Mouse (Mus musculus) cerebellum, postnatal 36 days (tissue): Measurements from ENCODE around the gene Lrp1.

Source experiments
- DNase-seq, 2 experiments: peaks; one replicate each; pipeline ENCODE4 v3.0.0; 2021 to 2022; ENCODE audit warnings: mixed read lengths in 2 of 2

Gene Lrp1

DNA sequence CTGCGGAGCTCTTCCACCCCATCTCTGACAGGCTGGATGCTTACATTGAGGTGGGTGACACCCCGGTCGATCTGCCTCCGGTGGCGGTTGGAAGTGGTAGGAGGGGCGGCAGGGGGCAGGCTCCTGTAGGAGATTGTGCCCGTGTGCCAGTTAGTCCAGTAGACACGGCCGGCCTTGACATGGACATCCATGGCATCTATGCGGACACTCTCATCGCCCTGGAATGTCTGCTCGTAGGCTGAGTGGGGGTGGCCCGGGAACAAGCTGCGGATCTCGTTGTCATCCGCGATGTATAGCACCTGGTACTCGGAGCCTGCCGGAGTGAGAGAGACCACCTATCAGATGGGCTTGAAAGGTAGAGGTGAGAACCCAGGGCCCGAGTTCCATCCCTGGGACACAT, 76.6 kb downstream of the Lrp1 start:
- DNase-seq: no peak

DNA sequence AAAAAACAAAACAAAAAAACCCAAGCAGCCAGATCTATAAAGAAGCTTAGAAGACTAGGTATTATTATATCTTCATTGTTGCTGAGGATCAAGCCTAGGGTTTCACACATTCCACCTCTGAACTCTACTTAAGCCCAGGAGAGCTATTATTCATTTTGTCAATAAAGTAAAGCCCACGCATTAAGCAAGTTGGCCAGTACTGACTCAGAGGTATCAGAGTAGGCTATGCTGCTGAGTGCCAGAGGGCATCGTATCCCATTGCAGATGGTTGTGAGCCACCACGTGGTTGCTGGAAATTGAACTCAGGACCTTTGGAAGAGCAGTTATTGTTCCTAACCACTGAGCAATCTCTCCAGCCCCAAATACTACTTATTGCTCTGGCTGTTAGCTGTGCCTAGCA, 77.0 kb downstream of the Lrp1 start:
- no peak for DNase-seq

DNA sequence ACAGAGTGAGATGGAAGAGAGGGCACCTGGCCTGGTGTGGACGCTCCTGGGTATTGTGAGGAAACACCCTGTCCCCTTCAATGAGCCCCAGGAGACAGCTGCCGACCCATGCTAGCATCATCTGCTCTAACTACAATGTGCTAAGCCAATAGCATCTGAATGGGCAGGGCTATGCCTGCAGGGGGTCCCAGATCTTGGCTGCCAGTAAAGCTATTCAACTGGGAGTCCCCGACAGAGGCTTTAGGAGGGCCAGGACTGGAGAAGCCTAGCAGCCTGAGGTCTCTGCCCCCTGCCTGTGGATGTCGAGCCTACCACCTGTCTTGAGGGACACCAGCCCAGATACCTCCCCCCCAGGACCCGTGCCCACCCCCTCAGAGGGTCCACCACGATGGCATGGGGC, 78.2 kb downstream of the Lrp1 start:
- peak; percentile 50 to 61 for DNase-seq

DNA sequence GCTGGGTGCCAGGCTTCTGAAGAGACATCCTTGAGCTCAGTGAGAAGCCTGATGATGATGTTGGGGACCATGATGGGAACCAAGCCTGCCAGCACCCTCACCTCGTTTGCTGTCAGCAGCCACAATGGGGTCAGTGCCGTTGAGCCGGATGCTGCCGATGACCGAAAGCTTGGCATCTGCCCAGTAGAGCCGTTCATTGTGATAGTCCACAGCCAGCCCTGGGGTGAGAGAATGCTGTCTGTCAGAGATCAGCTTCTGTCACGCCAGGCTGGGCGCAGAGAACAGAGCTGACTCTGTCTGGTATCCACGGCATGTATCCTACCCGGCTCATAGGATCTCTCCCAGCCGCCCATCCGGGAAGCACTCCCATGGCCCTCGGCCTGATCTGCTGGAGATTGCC, 78.9 kb downstream of the Lrp1 start:
- peak; percentile 58 to 64 for DNase-seq

DNA sequence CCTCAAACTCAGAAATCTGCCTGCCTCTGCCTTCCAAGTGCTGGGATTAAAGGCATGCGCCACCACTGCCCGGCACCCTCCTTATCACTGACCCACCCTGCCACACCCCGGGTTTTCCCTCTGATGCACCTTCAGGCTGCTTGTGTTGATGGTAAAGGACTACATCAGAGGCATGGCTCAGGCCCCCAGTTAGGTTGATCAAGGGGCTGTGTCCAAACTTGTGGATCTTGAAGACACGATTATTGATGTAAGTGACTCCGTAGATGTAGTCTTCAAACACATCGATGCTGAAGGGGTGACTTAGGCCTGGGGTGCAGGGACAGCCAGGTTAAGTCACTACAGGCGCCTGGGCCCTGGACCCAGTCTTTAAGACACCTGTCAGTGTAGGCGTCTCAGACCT, 79.4 kb downstream of the Lrp1 start:
- DNase-seq: no peak

DNA sequence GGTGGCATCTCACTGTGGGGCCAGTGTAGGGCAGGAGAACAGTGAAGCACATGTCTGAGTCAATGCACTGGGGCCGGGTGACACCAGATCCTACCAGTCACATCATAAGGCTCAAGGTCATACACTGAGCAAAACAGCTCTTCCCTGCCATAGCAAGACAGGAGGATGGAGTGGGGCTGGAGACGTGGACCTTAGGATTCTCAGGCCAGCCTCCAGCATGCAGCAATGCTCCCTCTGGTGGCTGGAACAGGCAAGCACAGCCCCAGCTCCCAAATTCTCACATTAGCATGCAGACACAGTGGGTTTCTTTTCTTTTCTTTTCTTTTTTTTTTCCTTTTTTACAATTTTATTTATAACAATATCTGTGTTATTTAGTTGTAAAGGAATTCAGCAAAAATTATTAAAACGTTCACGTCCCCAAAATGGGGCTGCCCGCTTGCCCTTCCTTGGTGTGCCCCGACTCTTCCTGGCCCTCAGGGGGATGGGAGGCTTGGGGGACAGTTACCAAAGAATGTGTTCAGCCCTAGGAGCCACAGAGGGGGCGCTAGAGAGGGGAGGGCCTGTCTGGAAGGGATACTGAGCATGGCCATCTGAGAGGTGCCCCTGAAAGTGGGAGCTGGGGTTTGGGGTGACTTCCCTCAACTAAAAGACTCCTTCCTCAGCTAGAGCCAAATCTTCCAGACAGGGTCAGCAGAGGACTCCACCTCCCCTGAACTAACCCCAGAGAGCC, 82.9 kb downstream of the Lrp1 start:
- peak; percentile 87 to 90 for DNase-seq

DNA sequence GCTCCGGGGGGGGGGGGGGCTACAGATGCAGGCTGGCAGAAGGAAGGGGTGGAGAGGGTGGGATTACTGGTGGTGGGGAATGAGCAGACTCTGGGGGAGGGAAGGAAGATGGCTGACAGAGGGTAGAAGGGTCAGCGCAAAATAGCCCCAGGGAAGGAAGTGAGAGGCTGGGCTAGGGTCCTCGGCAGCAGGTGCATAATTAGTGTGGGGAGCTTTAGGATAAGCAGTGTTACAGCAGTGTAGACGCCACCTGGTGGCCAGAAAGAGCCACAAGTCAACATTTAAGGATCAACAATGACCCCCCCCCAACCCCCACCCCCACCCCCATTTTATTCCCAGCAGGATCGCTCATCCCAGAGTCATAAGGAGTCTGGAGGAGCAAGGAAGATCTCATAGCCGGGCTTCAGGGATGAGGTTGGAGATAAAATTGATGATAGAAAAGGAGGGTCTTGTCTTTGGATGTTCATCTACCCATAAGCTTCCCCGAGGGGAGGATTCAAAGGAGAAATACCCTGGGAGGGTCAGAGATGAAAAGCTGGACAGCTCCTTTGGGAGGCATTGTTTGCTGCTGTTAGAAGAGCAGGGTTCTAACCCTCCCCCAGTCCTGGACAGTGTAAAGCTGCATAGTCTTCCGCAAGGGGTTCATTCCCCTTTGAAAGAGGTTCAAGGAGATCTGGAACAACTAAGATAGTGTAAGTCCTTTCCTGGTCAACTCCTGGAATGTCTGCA, 84.2 kb downstream of the Lrp1 start:
- peak; percentile 66 to 70 for DNase-seq

DNA sequence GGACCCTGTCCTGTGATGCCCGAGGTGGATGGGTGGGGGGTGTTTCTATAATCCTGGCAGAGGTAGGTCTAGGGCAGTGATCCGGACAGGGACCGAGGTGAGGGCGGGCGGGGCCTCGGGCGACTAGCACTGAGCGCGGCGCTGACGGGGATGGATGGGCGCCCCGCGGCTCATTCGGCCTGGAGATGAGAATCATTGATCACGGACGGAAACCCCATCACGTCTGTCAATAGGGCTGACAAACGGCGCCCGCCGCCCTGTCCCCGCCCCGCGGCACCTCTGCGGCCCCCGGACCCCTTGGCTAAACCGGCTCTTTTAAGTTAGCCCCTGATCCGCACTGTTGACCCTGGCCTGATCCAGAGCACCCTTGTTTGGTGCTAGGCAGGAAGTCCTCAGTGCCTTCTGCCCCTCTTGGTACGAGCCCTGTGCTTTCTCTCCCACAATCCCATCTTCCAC, 86.0 kb downstream of the Lrp1 start:
- no peak for DNase-seq

DNA sequence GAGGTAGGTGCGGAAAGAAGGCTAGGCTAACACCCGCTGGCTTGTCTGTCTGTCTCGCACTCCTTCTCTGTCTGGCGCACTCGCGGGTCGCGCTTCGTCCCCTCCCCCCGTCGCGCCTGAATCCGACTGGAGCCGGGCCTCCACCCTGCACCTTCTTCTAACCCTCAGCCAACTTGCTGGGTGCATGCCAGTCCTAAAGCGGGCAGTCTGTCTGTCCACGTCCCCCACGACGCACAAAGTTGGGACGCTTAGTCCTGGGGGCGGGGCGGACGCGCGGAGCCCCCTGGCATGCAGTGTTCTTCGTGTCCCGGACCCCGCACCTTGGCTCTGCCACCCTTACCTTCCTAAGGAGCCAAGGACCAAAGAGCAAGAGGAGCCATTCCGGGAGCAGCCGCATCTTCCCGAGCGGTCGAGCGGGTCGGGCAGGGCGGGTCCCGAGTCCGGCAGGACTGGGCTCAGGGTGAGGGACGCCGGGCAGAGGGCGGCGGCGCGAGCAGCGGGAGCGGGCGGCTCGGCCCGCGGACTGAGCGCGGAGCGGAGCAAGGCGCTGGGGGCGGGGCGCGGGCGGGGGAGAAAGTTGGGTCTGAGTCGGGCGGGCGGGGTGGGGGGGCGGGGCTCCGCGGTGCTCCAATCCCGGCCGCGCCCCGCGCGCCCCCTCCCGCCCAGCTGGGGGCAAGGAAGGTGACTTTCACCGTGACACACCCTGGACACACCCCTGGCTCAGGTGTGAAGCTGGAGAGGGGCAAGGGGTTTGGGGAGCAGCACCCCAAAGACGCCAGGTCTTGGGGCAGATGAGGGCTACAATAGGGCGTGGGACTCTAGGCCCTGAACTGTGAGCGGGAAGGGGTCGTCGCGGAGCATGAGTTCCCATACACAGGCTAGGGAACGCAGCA, 86.7 kb downstream of the Lrp1 start, which contains the start of gene Nxph4:
TSS of gene Nxph4 (minus strand) at position 524 of the 893 bp plus-strand sequence.
- peak in 1 of 2 experiments; percentile 40 for DNase-seq

DNA sequence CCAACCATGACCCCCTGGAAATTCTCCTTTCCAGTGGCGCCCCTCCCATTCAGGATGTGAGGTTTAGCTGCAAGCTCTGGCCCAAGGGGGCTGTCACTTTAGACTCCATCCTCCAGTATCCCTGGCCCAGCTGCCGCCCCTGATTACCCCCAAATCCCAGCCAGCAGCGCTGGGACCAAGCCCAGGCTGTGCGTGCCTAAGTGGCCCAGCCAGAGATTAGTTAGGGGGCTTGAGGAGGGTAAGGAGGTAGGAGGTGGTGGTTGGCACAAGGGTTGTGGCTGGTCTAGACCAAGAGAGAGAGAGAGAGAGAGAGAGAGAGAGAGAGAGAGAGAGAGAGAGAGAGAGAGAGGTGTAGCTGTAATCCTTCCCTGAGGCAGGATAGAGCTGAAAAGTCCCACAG, 89.4 kb downstream of the Lrp1 start:
- DNase-seq: no peak

DNA sequence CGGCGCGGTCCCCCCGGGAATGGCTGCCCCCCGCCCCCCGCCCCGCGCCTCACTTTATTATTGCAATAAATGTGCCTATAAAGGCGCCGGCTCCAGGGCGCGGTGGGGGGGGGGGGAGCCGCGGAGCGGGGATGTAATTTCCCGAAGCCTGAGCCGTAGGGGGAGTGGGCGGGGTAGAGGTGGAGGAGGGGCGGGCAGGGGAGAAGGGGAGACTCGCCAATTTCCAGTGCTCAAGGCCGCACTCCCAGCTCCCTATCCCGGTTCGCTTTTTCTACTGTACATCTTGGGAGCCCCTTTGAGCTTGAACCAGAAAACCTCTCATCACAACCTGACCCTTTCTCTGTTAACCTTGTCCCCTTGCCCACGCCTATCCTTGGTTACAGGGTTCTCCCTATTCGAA, 90.0 kb downstream of the Lrp1 start:
- no peak for DNase-seq

DNA sequence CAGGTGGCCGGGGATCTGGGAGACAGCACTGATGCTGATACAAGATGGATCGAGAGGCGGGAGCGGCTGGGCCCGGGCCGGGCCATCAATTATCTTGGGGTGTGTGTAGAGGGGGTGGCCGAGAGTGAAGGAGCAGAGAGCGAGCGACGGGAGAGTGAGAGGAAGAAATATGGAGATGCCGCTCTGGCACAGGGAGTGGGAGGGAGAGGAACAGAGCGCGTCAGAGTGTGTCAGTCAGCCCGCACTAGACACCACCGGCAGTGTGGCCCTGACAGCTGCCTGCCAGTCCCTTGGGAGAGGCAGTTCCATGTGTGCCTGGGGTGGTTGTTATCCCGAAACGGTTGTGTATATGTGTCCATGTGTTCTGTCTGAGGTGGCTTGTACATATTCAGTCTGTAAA, 93.5 kb downstream of the Lrp1 start:
- DNase-seq: no peak

DNA sequence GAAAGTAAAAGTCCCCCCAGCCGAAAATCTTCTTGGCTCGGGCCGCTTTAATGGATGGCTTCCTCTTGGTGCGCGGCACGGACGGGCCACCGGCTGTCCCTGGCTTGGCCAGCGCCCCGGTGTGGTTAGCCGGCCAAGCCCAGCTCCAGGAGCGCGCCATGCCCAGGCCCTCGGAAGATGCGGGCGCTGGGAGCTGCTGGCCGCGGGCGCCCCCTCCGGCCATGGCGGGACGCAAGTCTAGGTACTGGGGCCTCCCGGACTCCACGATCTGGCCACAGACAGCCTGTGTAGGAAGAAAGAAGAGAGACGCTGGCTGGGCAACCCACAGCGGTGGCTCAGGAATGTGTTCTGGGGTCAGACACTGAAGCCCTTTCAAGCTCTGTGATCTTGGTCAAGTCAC, 94.3 kb downstream of the Lrp1 start:
- peak; percentile 66 to 77 for DNase-seq

DNA sequence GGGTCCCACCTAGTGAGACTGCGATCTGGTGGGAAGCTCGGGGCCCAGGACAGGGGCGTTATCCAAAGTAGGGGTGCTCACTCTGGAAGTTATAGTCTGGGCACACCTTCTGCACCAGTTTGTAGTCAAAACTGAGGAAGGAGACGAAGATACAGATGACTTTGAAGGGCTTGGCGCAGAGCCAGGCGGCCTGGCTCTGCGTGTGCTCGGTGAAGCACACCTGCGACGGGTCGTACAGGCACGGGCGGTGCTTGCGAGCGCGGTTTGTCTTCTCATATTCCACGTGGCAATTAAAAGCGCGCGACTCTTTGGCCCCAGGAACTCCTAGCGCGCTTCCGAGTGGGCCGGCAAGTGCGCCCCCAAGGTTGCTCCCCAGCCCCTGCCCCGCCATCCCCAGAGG, 94.9 kb downstream of the Lrp1 start:
- no peak for DNase-seq

DNA sequence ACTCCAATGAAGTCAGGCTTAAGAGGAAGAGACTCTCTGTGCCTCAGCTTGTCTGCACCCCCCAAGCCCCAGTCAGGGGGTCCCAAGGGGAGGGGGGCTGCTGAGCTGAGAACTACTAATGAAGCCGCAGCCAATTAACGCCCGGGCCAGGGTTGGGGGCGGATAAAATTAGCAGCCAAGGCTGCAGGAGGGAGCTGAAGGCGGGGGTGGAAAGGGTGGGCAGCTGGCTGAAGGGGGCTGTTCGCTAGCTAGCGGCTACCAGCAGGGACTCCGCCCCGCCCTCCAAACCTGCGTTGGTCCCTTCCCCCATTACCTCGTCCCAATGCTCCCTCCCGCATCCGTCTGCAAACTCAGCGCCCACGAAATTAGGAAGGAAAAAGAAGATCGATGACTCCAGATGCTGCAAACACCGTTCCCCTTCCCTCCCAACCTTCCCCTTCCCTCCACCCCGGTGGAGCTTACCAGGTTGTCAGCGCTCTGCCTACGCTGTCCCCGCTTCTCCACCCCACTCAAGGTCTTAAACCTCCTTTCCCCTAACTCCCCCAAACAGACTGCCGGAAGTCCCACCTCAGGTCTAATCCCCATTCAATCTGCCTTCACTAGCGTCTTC, 96.2 kb downstream of the Lrp1 start:
- DNase-seq: no peak

DNA sequence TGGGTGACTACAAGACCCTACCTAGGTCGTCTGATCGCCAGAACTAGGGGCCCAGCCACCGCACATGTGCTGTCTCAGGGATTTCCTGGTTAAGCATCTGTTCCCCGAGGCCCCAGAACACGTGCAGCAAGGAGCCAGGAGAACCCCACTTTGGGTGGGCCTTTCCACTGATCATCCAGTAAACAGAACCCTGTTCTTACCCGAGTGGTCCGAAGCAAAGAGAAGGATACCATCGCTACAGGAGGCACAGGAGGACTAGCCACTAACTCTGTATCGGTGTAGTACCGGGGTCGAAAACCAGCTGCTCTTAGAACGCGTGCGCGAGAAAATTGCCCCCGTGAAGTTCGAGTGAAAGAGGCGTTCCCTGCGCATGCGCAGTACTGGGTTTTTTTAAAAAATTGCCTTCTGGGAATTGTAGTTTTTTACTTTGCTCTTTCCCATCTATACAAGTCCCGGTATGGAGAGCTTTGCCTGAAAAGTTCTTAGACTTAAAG, 98.8 kb downstream of the Lrp1 start, which contains the start of gene Shmt2:
TSS of gene Shmt2 (minus strand) at position 357 of the 494 bp plus-strand sequence.
- peak; percentile 83 to 86 for DNase-seq

DNA sequence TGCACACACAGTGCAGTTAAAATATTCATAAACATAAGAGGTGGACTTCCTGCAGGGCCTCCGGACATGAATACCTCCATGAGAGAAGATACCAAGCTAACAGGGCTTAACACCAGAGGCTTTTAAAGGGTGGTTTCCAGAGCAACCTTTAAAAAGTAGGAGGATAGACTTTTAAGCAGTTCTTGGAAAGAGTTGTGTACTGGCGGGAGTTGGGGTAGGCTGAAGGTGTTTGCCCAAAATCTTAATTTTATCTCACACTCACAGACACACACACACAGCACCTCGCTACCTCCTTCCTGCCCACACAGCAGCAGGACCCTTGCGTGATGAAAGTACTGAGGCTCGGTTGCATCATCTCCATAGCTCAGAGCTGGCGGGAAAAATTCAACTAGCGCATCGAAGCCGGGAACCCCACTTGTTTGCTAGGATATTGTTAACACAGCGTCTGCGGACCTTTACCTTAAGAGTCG, 99.3 kb downstream of the Lrp1 start:
- no peak for DNase-seq

DNA sequence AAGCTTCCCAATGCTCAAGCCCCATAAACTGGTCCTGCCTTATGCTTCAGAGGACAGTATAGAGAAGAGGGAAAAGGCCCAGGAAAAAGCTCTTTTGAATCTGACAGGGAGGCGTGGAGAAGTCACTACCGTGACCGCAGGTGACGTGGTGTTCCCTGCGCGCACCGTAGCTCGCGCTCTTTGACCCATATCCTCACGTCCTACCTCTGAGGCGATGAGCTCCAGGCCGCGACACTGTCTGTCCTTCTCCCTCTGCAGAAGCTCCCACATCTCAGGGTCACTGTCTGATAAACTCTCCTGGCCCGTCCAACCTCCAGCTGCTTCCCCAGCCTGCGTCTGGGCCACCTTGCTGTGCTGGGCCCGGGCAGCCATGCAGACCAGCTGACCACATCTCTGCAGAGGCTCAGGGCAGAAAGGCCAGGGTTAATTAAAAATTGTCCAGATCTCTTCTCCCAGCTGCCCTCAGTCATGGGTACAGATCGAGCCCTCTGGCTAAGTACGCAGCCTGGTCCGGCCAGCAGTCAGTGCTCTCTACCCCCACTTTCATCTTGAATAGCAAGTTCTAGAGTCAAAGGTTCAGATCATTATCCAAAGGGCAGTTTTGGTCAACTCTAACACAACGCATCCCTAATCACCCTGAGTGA, 100.1 kb downstream of the Lrp1 start:
- DNase-seq: no peak

DNA sequence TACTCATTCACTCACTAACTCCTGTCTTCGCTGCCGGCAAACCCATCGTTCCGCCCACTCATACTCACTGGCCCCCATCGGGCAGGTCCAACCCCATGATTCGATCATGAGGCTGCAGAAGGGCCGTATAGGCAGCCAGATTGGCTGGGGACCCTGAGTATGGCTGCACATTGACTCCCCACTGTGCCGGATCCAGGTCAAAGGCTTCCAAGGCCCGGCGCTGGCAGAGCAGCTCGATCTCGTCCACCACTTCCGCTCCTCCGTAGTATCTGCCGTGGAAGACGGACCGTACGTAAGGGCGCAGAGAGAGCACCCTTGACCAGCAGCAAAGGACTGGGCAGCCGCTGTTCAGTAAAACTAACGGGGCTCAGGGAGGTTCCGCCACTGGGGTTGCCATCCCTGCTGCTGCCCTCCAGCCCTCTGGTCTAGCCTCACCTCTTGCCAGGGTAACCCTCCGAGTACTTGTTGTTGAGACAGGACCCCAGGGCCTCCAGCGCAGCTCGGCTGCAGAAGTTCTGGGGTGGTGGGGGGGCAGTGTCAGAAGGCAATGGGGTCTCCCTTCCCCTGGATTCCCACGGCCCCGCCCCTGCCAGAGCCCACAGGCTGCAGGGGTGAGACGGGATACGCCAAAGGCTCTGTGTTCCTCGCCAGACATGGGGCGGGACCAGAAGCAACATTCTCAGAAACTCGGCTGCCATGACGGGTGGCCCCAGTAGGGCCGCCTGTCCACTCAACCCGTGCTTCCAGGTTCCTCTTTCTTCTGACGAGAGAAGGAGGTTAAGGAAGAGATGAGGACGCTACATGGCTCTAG, 100.8 kb downstream of the Lrp1 start:
- no peak for DNase-seq

DNA sequence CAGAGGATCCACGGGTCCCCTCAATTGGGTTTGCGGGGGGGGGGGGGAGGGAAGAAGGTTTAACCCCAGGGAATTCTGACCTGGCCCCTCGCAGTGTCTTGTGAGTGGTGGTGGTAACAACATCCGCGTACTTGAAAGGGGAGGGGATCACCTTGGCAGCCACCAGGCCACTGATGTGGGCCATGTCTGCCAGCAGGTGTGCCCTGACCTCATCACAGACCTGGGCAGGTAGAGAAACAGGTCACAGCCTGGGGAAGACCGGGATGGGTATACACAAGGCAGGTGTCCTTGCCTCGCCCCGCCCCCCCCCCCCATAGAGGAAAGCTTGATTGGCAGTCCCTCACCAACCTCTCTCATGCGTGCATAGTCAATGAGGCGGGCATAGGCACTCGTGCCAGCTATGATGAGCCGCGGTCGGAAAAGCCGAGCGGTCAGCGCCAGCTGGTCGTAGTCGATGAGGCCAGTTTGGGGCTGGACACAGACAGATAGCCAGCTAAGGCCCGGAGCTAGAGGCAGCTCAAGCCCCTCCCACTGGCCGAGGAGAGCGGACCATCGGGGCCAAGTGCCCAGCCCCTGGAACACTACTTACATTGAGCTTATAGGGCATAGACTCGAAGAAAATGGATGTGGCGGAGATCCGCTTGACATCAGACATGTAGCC, 101.8 kb downstream of the Lrp1 start:
- DNase-seq: no peak
